Mouse (Mus musculus): ENCODE results near the gene Eml6.

DNA sequence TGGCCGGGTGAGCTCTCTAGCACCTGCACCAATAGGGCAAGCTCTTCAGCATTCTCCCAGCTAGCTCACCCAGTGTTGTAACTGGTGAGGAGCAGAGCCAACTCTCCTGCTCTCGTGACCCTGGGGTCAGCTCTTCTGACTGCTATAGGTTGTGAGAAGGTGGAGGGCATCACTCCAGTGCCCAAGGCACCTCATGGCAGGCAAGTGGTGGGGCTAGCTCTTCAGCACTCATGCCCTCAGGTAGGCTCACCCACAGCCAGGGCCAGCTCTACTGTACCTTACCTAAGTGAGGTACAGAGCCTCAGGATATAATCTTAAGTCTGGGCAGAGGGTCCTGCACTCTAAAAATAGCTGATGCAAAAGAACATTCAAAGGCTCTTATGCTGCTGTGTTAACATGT, 286.1 kb downstream of the Eml6 start:
- TF ChIP-seq CTCF (conservative IDR thresholded peaks at IDR 0.05; ENCODE audit: insufficient read depth, insufficient read length, low read depth, low read length), result no peak
- no peak for TF ChIP-seq POLR2A (IDR thresholded peaks at IDR 0.05; ENCODE audit: low read depth, low read length)

All from kidney, adult 2 months (tissue).